Mouse (Mus musculus): ENCODE results near the gene Isoc2b. TPM values are rescaled to one million over a fixed set of nuclear protein-coding genes. Genes with fewer than 3 reads are reported as not detected.
A peak's percentile ranks its signal among the peaks of the same experiment; 100 is the strongest.

Isoc2b gene
- 3.9 and 12.4 TPM in 2 replicates for polyA plus RNA-seq (2011; ENCODE audit: insufficient read depth, insufficient read length, low replicate concordance, missing spikeins)

DNA sequence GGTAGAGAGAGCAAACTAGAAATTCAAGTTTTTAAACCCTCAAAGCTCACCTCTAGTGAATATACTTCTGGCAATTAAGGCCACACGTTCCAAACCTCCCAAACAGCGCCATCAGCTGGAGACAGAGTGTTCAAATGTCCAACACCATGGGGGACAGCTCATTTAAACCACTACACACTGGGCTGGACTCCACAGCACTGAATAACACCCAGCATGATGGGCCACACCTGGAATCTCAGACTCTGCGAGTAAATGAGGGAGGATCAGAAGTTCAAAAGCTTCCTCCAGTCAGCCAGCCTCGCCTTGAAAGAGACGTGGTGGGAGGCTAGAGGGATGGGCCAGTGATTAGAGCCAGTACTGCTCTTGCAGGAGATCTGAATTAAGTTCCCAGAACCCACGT lies at the start of gene Isoc2b:
Gene Isoc2b (minus strand): TSS at position 126 of the 400 bp plus-strand sequence.
- H3K4me1 ChIP-seq (ENCODE audit: control insufficient read depth, insufficient read depth, low read length): no peaks in the 10 kb centered on the region; the same call in 1 of the 2 replicates
- H3K27ac ChIP-seq (ENCODE audit: control insufficient read depth, insufficient read depth, low read depth, low read length, poor library complexity): no peak within 1 kb of the TSS
- WGBS: 58% methylated on average over 6 of the region's 6 CpGs
- TF ChIP-seq CTCF (IDR thresholded peaks at IDR 0.05; ENCODE audit: control insufficient read depth, insufficient read depth, low read length): no peak
- TF ChIP-seq POLR2A (IDR thresholded peaks at IDR 0.05; ENCODE audit: borderline replicate concordance, control insufficient read depth, low read depth, low read length): no peak
- no peak within 1 kb of the TSS for H3K4me3 ChIP-seq (replicated peaks; ENCODE audit: control insufficient read depth, low read depth, low read length)

DNA sequence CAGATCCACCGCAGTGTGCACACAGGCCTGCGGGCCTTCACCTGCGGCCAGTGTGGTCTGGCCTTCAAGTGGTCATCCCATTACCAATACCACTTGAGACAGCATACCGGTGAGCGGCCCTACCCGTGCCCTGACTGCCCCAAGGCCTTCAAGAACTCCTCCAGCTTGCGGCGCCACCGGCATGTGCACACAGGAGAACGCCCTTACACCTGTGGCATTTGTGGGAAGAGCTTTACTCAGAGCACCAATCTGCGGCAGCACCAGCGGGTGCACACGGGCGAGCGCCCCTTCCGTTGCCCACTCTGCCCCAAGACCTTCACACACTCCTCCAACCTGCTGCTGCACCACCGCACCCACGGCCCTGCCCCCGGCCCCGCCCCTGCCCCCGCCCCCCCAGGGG lies 49.0 kb upstream of the Isoc2b start:
- WGBS: 93% methylated on average over 21 of the region's 21 CpGs
- Histone ChIP-seq H3K27ac (ENCODE audit: control insufficient read depth, insufficient read depth, low read depth, low read length, poor library complexity) (no peak overlapping the region), H3K4me1 (ENCODE audit: control insufficient read depth, insufficient read depth, low read length) (peaks cover 2% of the 10 kb centered on the region), H3K4me3 (replicated peaks; ENCODE audit: control insufficient read depth, low read depth, low read length) (no peak overlapping the region)
- no peak for TF ChIP-seq POLR2A (IDR thresholded peaks at IDR 0.05; ENCODE audit: borderline replicate concordance, control insufficient read depth, low read depth, low read length)
- no peak for TF ChIP-seq CTCF (IDR thresholded peaks at IDR 0.05; ENCODE audit: control insufficient read depth, insufficient read depth, low read length)

DNA sequence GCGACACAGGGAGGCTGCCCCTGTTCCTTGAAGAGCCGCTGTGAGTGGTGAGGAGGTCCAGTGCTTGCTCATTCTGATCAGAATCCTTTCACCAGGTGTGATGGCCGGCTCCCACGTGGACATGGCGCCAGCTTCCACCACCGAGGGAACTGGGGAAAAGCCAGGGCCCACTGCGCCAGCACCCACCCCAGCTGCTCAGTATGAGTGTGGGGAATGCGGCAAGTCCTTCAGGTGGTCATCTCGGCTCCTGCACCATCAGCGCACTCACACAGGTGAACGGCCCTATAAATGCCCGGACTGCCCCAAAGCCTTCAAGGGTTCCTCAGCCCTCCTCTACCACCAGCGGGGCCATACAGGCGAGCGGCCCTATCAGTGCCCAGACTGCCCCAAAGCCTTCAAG lies 48.6 kb upstream of the Isoc2b start:
- no peak overlapping the region for H3K27ac ChIP-seq (ENCODE audit: control insufficient read depth, insufficient read depth, low read depth, low read length, poor library complexity)
- 94% methylated on average over 15 of the region's 15 CpGs for WGBS
- H3K4me1 ChIP-seq (ENCODE audit: control insufficient read depth, insufficient read depth, low read length): peaks cover 2% of the 10 kb centered on the region
- no peak overlapping the region for H3K4me3 ChIP-seq (replicated peaks; ENCODE audit: control insufficient read depth, low read depth, low read length)
- TF ChIP-seq CTCF (IDR thresholded peaks at IDR 0.05; ENCODE audit: control insufficient read depth, insufficient read depth, low read length): no peak
- no peak for TF ChIP-seq POLR2A (IDR thresholded peaks at IDR 0.05; ENCODE audit: borderline replicate concordance, control insufficient read depth, low read depth, low read length)

DNA sequence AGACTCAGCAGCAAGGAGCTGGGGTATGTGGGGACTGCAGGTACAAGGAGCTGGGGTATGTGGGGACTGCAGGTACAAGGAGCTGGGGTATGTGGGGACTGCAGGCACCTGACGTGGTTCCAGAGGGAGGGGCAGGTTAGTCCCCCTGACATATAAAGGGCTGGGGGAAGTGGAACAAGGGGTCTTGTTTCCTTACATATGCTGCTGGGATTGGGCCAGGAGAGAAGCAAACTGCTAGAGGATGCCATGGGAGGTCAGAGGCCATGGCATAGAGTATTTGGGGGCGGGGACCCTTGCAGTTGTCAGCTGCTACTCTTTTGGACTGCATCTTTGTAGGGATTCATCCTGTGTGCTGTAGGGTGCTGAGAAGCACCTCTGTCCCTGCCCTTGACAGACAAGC lies 47.4 kb upstream of the Isoc2b start:
- Histone ChIP-seq H3K4me3 (replicated peaks; ENCODE audit: control insufficient read depth, low read depth, low read length) (no peak overlapping the region), H3K27ac (ENCODE audit: control insufficient read depth, insufficient read depth, low read depth, low read length, poor library complexity) (no peak overlapping the region), H3K4me1 (ENCODE audit: control insufficient read depth, insufficient read depth, low read length) (peaks cover 2% of the 10 kb centered on the region)
- no peak for TF ChIP-seq POLR2A (IDR thresholded peaks at IDR 0.05; ENCODE audit: borderline replicate concordance, control insufficient read depth, low read depth, low read length)
- 94% methylated on average over 2 of the region's 2 CpGs for WGBS

DNA sequence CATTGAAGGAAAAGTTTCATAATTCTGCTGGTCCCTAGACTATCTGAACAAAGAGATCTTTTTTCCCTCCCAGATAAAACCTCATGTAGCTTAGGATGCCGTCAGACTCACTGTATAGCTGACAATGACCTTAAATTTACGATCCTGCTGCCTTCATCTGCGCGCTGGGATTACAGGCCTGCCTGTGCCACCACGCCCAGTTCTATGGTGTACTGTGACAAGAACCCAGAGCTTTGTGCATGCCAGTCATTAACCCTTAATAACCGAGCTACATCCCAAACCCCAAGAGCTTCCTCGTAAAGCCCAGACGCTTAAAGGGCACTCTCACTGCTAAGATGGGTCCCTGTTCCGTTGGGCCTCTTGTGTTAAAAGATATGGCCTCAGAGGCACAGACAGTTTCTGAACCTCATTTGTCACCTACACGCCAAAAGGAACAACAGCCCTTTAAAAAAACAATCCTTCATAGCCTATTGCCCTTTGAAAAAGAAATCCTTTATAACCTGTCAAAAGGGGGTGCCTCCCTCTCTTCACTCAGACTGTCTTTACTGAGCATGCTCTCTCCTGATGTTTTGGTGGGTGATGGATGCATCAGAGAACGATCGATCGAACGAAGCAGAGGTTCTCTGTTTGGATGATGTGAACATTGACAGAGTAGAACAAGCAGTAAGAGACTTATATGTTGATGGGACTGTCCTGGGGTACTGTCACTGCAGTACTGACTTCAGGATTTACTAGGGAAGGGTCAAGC lies 45.8 kb upstream of the Isoc2b start:
- Histone ChIP-seq H3K4me3 (replicated peaks; ENCODE audit: control insufficient read depth, low read depth, low read length) (peak overlapping the region; percentile 99), H3K4me1 (ENCODE audit: control insufficient read depth, insufficient read depth, low read length) (peaks cover 2% of the 10 kb centered on the region), H3K27ac (ENCODE audit: control insufficient read depth, insufficient read depth, low read depth, low read length, poor library complexity) (peak overlapping the region; percentile 7; the same call in 1 of the 2 replicates)
- 16% methylated on average over 14 of the region's 14 CpGs for WGBS
- TF ChIP-seq CTCF (IDR thresholded peaks at IDR 0.05; ENCODE audit: control insufficient read depth, insufficient read depth, low read length) (no peak), POLR2A (IDR thresholded peaks at IDR 0.05; ENCODE audit: borderline replicate concordance, control insufficient read depth, low read depth, low read length) (no peak)

DNA sequence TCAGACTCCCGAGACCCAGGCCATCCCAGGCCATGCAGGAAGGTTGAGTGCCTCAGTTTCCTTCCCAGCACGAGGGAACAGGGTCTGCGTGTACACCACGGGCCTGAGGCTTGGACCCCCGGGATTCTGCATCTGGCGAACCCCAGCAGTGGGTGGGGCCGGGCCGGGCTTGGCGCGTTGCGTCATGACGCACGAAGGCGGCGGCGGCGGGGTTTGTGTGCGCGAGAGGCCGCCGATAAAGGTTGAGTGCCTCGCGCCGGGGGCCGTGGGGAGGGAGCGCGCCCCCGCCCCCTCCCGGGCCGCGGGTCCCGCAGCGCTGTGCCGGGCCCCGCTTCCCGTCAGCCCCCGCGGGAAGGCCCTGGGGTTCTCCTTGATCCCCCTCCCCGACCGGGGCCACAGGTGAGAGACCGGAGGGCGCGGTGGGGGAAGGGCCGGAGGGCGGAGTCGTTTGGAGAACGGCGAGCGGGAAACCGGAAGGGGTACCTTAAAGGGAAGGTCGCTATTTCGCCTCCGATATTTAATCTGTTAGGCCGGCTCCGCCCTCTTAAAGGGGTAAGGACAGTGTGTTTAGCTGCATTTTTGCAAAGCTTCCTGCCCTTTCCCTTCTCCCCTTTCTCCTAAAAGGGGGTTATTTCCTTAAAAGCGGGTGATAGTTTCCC lies 45.1 kb upstream of the Isoc2b start, which contains the start of gene Zfp628:
Gene Zfp628 (plus strand): TSS at position 211 of the 659 bp plus-strand sequence.
- peak within 1 kb of the TSS; percentile 99 for H3K4me3 ChIP-seq (replicated peaks; ENCODE audit: control insufficient read depth, low read depth, low read length)
- WGBS: under 1% methylated on average over 56 of the region's 56 CpGs
- H3K27ac ChIP-seq (ENCODE audit: control insufficient read depth, insufficient read depth, low read depth, low read length, poor library complexity): peak within 1 kb of the TSS; percentile 93
- TF ChIP-seq CTCF (IDR thresholded peaks at IDR 0.05; ENCODE audit: control insufficient read depth, insufficient read depth, low read length): no peak
- peak; percentile 81; the same call in 1 of the 2 replicates for TF ChIP-seq POLR2A (IDR thresholded peaks at IDR 0.05; ENCODE audit: borderline replicate concordance, control insufficient read depth, low read depth, low read length)
- H3K4me1 ChIP-seq (ENCODE audit: control insufficient read depth, insufficient read depth, low read length): peaks cover 2% of the 10 kb centered on the region

DNA sequence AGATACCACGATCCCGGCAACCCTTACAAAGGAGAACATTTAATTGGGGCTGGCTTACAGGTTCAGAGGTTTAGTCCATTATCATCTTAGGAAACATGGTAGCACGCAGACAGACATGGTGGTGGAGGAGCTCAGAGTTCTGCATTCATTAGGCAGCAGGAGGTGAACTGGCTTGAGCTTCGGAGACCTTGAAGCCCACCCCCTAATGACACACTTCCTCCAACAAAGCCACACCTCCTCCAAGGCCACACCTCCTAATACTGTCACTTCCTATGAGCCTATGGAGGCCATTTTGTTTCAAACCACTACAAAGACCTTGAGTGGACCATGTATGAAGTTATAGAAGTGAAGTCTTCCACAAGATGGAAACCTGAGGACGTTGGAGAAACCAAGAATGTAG lies 42.2 kb upstream of the Isoc2b start:
- peaks cover 2% of the 10 kb centered on the region for H3K4me1 ChIP-seq (ENCODE audit: control insufficient read depth, insufficient read depth, low read length)
- no peak overlapping the region for H3K4me3 ChIP-seq (replicated peaks; ENCODE audit: control insufficient read depth, low read depth, low read length)
- no peak overlapping the region for H3K27ac ChIP-seq (ENCODE audit: control insufficient read depth, insufficient read depth, low read depth, low read length, poor library complexity)
- TF ChIP-seq POLR2A (IDR thresholded peaks at IDR 0.05; ENCODE audit: borderline replicate concordance, control insufficient read depth, low read depth, low read length): no peak
- no peak for TF ChIP-seq CTCF (IDR thresholded peaks at IDR 0.05; ENCODE audit: control insufficient read depth, insufficient read depth, low read length)
- WGBS: 74% methylated on average over 5 of the region's 5 CpGs

DNA sequence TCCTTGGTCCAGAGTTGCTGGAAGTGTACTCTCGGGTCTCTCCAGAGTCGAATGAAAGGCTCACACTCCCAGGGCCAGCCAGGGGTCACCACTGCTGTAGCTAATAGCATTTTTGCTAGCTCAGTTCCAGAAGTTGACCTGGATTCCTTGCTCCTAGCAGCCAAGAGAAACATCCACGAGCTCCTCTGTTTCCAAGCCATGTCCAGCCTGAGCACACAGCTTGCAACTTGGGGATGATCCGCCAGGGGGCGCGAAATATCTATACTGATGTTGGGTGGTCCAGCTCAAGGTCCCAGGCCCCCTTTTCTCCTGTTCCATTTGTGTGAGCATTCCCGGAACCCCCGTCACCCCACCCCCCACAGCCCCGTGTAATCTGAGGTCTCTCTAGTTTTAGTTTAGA lies 41.5 kb upstream of the Isoc2b start:
- 60% methylated on average over 9 of the region's 9 CpGs for WGBS
- Histone ChIP-seq H3K4me1 (ENCODE audit: control insufficient read depth, insufficient read depth, low read length) (peaks cover 2% of the 10 kb centered on the region), H3K27ac (ENCODE audit: control insufficient read depth, insufficient read depth, low read depth, low read length, poor library complexity) (no peak overlapping the region), H3K4me3 (replicated peaks; ENCODE audit: control insufficient read depth, low read depth, low read length) (no peak overlapping the region)
- TF ChIP-seq CTCF (IDR thresholded peaks at IDR 0.05; ENCODE audit: control insufficient read depth, insufficient read depth, low read length) (peak; percentile 39; the same call in 1 of the 2 replicates), POLR2A (IDR thresholded peaks at IDR 0.05; ENCODE audit: borderline replicate concordance, control insufficient read depth, low read depth, low read length) (no peak)
